Mouse (Mus musculus) limb, embryonic 14.5 days (tissue): Measurements from ENCODE around the gene Sptssa. TPM values are rescaled to one million over a fixed set of nuclear protein-coding genes. Genes with fewer than 3 reads are reported as not detected.
A peak's percentile ranks its signal among the peaks of the same experiment; 100 is the strongest.

Experiments used
- ATAC-seq: fragments of 200-750 bp; cut with Nextera tagmentation; 2 replicates; pipeline ENCODE4 v1.8.0; 2017; ENCODE audit warnings: low read depth, moderate number of reproducible peaks, moderate TSS enrichment; ENCODE audit not compliant: low FRiP score
- DNase-seq: peaks from one replicate; pipeline ENCODE4 v3.0.0-alpha.2; 2015; ENCODE audit warnings: low spot score
- H3K27ac ChIP-seq: fragments of 300-500 bp; sonication (generic); replicated peaks from 2 replicates; pipeline ENCODE4 v1.5.1; 2014; ENCODE audit warnings: low read depth, mild to moderate bottlenecking, low read length, moderate library complexity, mixed read lengths
- H3K27me3 ChIP-seq: fragments of 300-500 bp; sonication (generic); 2 replicates; pipeline ENCODE4 v1.6.1; 2014; ENCODE audit warnings: low read length, mixed read lengths; ENCODE audit not compliant: control insufficient read depth, insufficient read depth
- H3K36me3 ChIP-seq: fragments of 300-500 bp; sonication (generic); 2 replicates; pipeline ENCODE4 v1.6.1; 2014; ENCODE audit warnings: mild to moderate bottlenecking, low read length, moderate library complexity, mixed read lengths; ENCODE audit not compliant: control insufficient read depth, insufficient read depth
- H3K4me1 ChIP-seq: fragments of 300-500 bp; sonication (generic); 2 replicates; pipeline ENCODE4 v1.6.1; 2014; ENCODE audit warnings: antibody characterized with exemption, low read length, mixed read lengths; ENCODE audit not compliant: control insufficient read depth, insufficient read depth
- H3K4me2 ChIP-seq: fragments of 300-500 bp; sonication (generic); replicated peaks from 2 replicates; pipeline ENCODE4 v1.6.1; 2014; ENCODE audit warnings: low read depth, mild to moderate bottlenecking, low read length, moderate library complexity; ENCODE audit not compliant: severe bottlenecking
- H3K4me3 ChIP-seq: fragments of 300-500 bp; sonication (generic); replicated peaks from 2 replicates; pipeline ENCODE4 v1.5.1; 2014; ENCODE audit warnings: low read length
- H3K9ac ChIP-seq: fragments of 300-500 bp; sonication (generic); 2 replicates; pipeline ENCODE4 v1.6.1; 2014; ENCODE audit warnings: mild to moderate bottlenecking, low read depth, low read length, moderate library complexity; ENCODE audit not compliant: severe bottlenecking
- H3K9me3 ChIP-seq: fragments of 300-500 bp; sonication (generic); 2 replicates; pipeline ENCODE4 v1.6.1; 2016; ENCODE audit warnings: low read length; ENCODE audit not compliant: control insufficient read depth
- POLR2A ChIP-seq: fragments of 200-500 bp; IDR thresholded peaks from 2 replicates; pipeline ENCODE4 v1.8.0; 2012; ENCODE audit warnings: inconsistent platforms, mild to moderate bottlenecking, moderate library complexity, borderline replicate concordance; ENCODE audit not compliant: insufficient read depth, insufficient read length; ENCODE audit errors: extremely low read depth
- WGBS: fragments of 180-500 bp; shearing (Covaris S2); extraction: QIAGEN DNeasy Blood & Tissue Kit; methylation state at CpG from one replicate; pipeline ENCODE4 v1.1.7; 2014; 5-methylcytosine and 5-hydroxymethylcytosine counted together
- polyA plus RNA-seq, 2 experiments: library from polyadenylated mRNA; depleted of rRNA in 1 of 2; stranded (reverse) in 1 of 2; unstranded in 1 of 2; fragments of >200 nt; fragmentation: Nextera tagmentation in 1 of 2; extraction: Ambion mirVana in 1 of 2; gene quantifications; 2 replicates each; pipeline versions ENCODE4 v1.2.1 to v1.2.3; 2012 to 2014

Sptssa gene
- polyA plus RNA-seq (2012; rRNA removed): 132 and 134 TPM in 2 replicates
- polyA plus RNA-seq (2014; fragmentation: Nextera tagmentation; extraction: Ambion mirVana): 227 and 228 TPM in 2 replicates

GRCm38 (mm10) chr12:54656396-54657171 lies at the start of gene Sptssa:
Gene Sptssa, minus strand, starts transcription at chr12:54656573.
- DNase-seq (peak; percentile 95), ATAC-seq (peak; percentile 99)
- Histone ChIP-seq H3K4me1 (peaks cover 21% of the 10 kb centered on the region), H3K27ac (peak within 1 kb of the TSS; percentile 85), H3K36me3 (no peaks in the 10 kb centered on the region), H3K4me3 (peak within 1 kb of the TSS; percentile 76), H3K4me2 (peak within 1 kb of the TSS; percentile 80), H3K27me3 (no peaks in the 10 kb centered on the region), H3K9ac (peak within 1 kb of the TSS; percentile 85), H3K9me3 (no peaks in the 10 kb centered on the region)
- peak; percentile 87; the same call in 1 of the 2 replicates for TF ChIP-seq POLR2A
- WGBS: 11% methylated on average over 47 of the region's 53 CpGs

GRCm38 (mm10) chr12:54699394-54699793 lies 43.0 kb upstream of the Sptssa start:
- Histone ChIP-seq H3K4me1 (peaks cover 4% of the 10 kb centered on the region; the same call in 1 of the 2 replicates), H3K36me3 (no peaks in the 10 kb centered on the region), H3K4me3 (no peak overlapping the region), H3K9ac (no peak overlapping the region), H3K27ac (no peak overlapping the region), H3K4me2 (no peak overlapping the region), H3K27me3 (no peaks in the 10 kb centered on the region), H3K9me3 (no peaks in the 10 kb centered on the region)
- WGBS: 62% methylated on average over 7 of the region's 7 CpGs
- DNase-seq (no peak), ATAC-seq (no peak)
- no peak for TF ChIP-seq POLR2A

GRCm38 (mm10) chr12:54697791-54698250 lies 41.4 kb upstream of the Sptssa start:
- WGBS: 56% methylated on average over 6 of the region's 6 CpGs
- H3K4me2 ChIP-seq: no peak overlapping the region
- no peaks in the 10 kb centered on the region for H3K36me3 ChIP-seq
- no peaks in the 10 kb centered on the region for H3K27me3 ChIP-seq
- no peak overlapping the region for H3K9ac ChIP-seq
- no peak overlapping the region for H3K4me3 ChIP-seq
- TF ChIP-seq POLR2A: no peak
- H3K4me1 ChIP-seq: peaks cover 4% of the 10 kb centered on the region; the same call in 1 of the 2 replicates
- no peaks in the 10 kb centered on the region for H3K9me3 ChIP-seq
- no peak for ATAC-seq
- H3K27ac ChIP-seq: no peak overlapping the region
- DNase-seq: no peak

GRCm38 (mm10) chr12:54697003-54697597 lies 40.7 kb upstream of the Sptssa start:
- Histone ChIP-seq H3K4me2 (no peak overlapping the region), H3K36me3 (peaks cover 5% of the 10 kb centered on the region), H3K27me3 (no peaks in the 10 kb centered on the region), H3K4me1 (peaks cover 4% of the 10 kb centered on the region; the same call in 1 of the 2 replicates), H3K9me3 (no peaks in the 10 kb centered on the region), H3K4me3 (no peak overlapping the region), H3K27ac (no peak overlapping the region), H3K9ac (no peak overlapping the region)
- WGBS: 5% methylated on average over 7 of the region's 7 CpGs
- DNase-seq: peak; percentile 23
- peak; percentile 44; the same call in 1 of the 2 replicates for TF ChIP-seq POLR2A
- ATAC-seq: peak; percentile 72; the same call in 1 of the 2 replicates

- peaks cover 11% of the 10 kb centered on the region for H3K36me3 ChIP-seq
- H3K9ac ChIP-seq: peak overlapping the region; percentile 85
- no peaks in the 10 kb centered on the region for H3K27me3 ChIP-seq
- H3K4me3 ChIP-seq: peak overlapping the region; percentile 91
- DNase-seq (peak; percentile 98), ATAC-seq (peak; percentile 92)
- peak overlapping the region; percentile 90 for H3K27ac ChIP-seq
- H3K4me1 ChIP-seq: peaks cover 4% of the 10 kb centered on the region; the same call in 1 of the 2 replicates
- no peaks in the 10 kb centered on the region for H3K9me3 ChIP-seq
- under 1% methylated on average over 32 of the region's 32 CpGs for WGBS
- 0 out of 2 replicates have a peak, but pooled peaks have one; percentile 100 for TF ChIP-seq POLR2A
- H3K4me2 ChIP-seq: peak overlapping the region; percentile 70
Measured at GRCm38 (mm10) chr12:54696242-54697002, 40.0 kb upstream of the Sptssa start.
